Mouse (Mus musculus): ENCODE measurements at regions not wholly inside any gene's neighbourhood (a gene's known extent, or its start where the extent isn't known, plus 50 kb on each side); places are given as distances from the start of the nearest gene placed in this dataset.

DNA sequence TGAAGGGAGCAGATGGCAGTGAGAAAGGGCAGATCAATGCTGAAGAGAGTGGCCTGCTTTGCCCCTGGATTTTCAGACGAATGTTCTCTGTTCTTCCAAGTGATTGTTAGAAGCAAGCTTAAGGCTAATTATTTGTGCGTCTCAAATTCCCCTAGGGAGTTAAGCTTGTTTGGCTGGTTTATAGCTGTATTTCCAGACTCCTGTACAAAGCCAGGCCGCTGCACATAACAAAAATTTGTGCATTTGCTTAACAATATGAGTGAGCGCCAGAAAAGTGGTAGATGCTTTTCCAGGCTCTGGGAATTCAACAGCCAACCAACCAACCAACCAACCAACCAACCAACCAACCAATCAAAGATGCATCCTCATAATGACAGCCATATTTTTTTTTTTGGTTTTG lies 261.9 kb downstream of the Cbln1 start:
- Histone ChIP-seq H3K4me1 (ENCODE audit: control insufficient read depth in 1 of 2, insufficient read depth in 2 of 2) (no peaks in the 10 kb centered on the region), H3K4me3 (replicated peaks in 1 of 3; ENCODE audit: low read depth in 2 of 3, low read length in 2 of 3, poor library complexity in 1 of 3) (no peak overlapping the region), H3K9me3 (replicated peaks; ENCODE audit: low read length) (no peaks in the 10 kb centered on the region), H3K27me3 (replicated peaks) (peaks cover 9% of the 10 kb centered on the region), H3K36me3 (replicated peaks in 1 of 2; ENCODE audit: control insufficient read depth in 1 of 2, insufficient read depth in 1 of 2, low read length in 1 of 2) (no peaks in the 10 kb centered on the region), H3K27ac (ENCODE audit: insufficient read depth, low read depth) (no peak overlapping the region), H3K79me2 (replicated peaks; ENCODE audit: control insufficient read depth, extremely low read depth, insufficient read depth, poor library complexity, severe bottlenecking) (no peaks in the 10 kb centered on the region), H3K4me2 (ENCODE audit: insufficient read depth, low read depth, poor library complexity, severe bottlenecking) (no peak overlapping the region), H3K9ac (ENCODE audit: insufficient read depth, low read depth) (no peak overlapping the region)
- dilution Hi-C loops (cut with MboI; ENCODE audit: extremely low pct_ligation_motif_present, extremely low pct_unique_long_range_greater_than_20kb, low sequenced_read_pairs) (no loop called here), in situ Hi-C loops (cut with MboI; ENCODE audit: low pct_ligation_motif_present, low pct_unique_long_range_greater_than_20kb, low sequenced_read_pairs) (no loop called here)
- DNase-seq (ENCODE audit: extremely low read depth) = no peak
- TF ChIP-seq RCOR1 (conservative IDR thresholded peaks at IDR 0.05; ENCODE audit: low read depth, low read length) (no peak), BHLHE40 (IDR thresholded peaks at IDR 0.05; ENCODE audit: low read depth, low read length) (no peak), KAT2A (IDR thresholded peaks at IDR 0.05; ENCODE audit: insufficient replicate concordance, low read length) (no peak), RAD21 (IDR thresholded peaks at IDR 0.05; ENCODE audit: low read depth, low read length) (no peak)

DNA sequence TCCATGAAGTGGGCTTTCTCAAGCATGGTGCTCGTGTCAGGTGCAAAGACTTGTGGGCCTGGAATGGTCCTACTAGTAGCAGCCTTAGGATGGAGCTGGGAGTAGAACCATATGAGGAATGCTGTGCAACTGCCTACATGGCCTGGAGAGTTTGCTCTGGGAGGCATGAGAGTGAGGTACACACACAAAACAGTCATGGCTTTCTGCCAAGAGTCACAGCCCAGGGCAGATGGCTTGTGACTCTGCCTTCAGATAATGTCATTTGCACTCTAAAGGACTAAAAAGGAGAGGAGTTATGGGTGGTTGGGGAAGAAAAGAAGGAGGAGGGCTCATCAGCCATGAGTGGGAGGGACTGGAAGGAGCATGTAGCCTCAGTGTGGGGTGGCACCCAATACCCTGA lies 263.1 kb downstream of the Cbln1 start:
- in situ Hi-C loops (cut with MboI; ENCODE audit: low pct_ligation_motif_present, low pct_unique_long_range_greater_than_20kb, low sequenced_read_pairs) (no loop called here), dilution Hi-C loops (cut with MboI; ENCODE audit: extremely low pct_ligation_motif_present, extremely low pct_unique_long_range_greater_than_20kb, low sequenced_read_pairs) (no loop called here)
- H3K27ac ChIP-seq (ENCODE audit: insufficient read depth, low read depth) = no peak overlapping the region
- DNase-seq (ENCODE audit: extremely low read depth) = no peak
- TF ChIP-seq BHLHE40 (IDR thresholded peaks at IDR 0.05; ENCODE audit: low read depth, low read length) (no peak), ZC3H11A (IDR thresholded peaks at IDR 0.05; ENCODE audit: low read depth, low read length) (no peak), PAX5 (IDR thresholded peaks at IDR 0.05; ENCODE audit: low read length) (no peak), ZNF384 (IDR thresholded peaks at IDR 0.05; ENCODE audit: low read depth, low read length) (no peak), HCFC1 (IDR thresholded peaks at IDR 0.05; ENCODE audit: low read depth, low read length) (no peak), RAD21 (IDR thresholded peaks at IDR 0.05; ENCODE audit: low read depth, low read length) (no peak), NRF1 (IDR thresholded peaks at IDR 0.05; ENCODE audit: low read depth, low read length) (no peak)
- H3K36me3 ChIP-seq (replicated peaks in 1 of 2; ENCODE audit: control insufficient read depth in 1 of 2, insufficient read depth in 1 of 2, low read length in 1 of 2) = no peaks in the 10 kb centered on the region
- H3K9ac ChIP-seq (ENCODE audit: insufficient read depth, low read depth) = no peak overlapping the region
- H3K9me3 ChIP-seq (replicated peaks; ENCODE audit: low read length) = no peaks in the 10 kb centered on the region
- H3K27me3 ChIP-seq (replicated peaks) = peaks cover 9% of the 10 kb centered on the region
- H3K4me2 ChIP-seq (ENCODE audit: insufficient read depth, low read depth, poor library complexity, severe bottlenecking) = no peak overlapping the region
- H3K4me3 ChIP-seq (replicated peaks in 1 of 3; ENCODE audit: low read depth in 2 of 3, low read length in 2 of 3, poor library complexity in 1 of 3) = no peak overlapping the region
- H3K79me2 ChIP-seq (replicated peaks; ENCODE audit: control insufficient read depth, extremely low read depth, insufficient read depth, poor library complexity, severe bottlenecking) = no peaks in the 10 kb centered on the region
- H3K4me1 ChIP-seq (ENCODE audit: control insufficient read depth in 1 of 2, insufficient read depth in 2 of 2) = no peaks in the 10 kb centered on the region

DNA sequence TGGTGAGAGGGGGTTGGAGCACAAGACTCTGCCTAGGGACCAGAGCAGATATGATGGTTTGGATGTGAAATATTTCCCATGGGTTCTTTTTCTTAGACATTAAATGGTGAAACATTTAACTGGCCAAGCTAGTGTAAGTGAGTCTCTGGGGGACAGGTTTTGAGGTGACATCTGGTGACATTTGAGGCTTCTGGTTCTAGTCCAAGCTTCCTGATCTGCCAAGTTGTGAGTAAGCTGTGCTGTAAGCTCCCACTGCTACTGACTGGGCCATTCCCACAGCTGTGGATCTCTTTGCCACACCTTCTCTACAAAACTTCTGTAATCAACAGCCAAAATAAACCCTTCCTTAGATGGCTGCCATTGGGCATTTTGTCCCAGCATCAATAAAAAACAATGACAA lies 264.4 kb downstream of the Cbln1 start:
- no peak overlapping the region for H3K27ac ChIP-seq (ENCODE audit: insufficient read depth, low read depth)
- TF ChIP-seq JUN (IDR thresholded peaks at IDR 0.05; ENCODE audit: insufficient read depth, low read depth, low read length) = no peak
- no peak for TF ChIP-seq CHD1 (IDR thresholded peaks at IDR 0.05; ENCODE audit: low read depth, low read length)
- TF ChIP-seq MAX (IDR thresholded peaks at IDR 0.05; ENCODE audit: low read length) = no peak
- no peak for TF ChIP-seq USF2 (conservative IDR thresholded peaks at IDR 0.05; ENCODE audit: low read depth, low read length)
- no peak for TF ChIP-seq BHLHE40 (IDR thresholded peaks at IDR 0.05; ENCODE audit: low read depth, low read length)
- TF ChIP-seq CTCF (conservative IDR thresholded peaks at IDR 0.05 in 1 of 2, IDR thresholded peaks at IDR 0.05 in 1 of 2; ENCODE audit: low read depth in 2 of 2, low read length in 2 of 2) = no peak
- no peak for TF ChIP-seq ELF1 (IDR thresholded peaks at IDR 0.05; ENCODE audit: low read depth, low read length)
- no peak for TF ChIP-seq KAT2A (IDR thresholded peaks at IDR 0.05; ENCODE audit: insufficient replicate concordance, low read length)
- no peak for TF ChIP-seq MAZ (IDR thresholded peaks at IDR 0.05; ENCODE audit: low read depth, low read length)
- in situ Hi-C loops (cut with MboI; ENCODE audit: low pct_ligation_motif_present, low pct_unique_long_range_greater_than_20kb, low sequenced_read_pairs) = no loop called here
- no peak overlapping the region for H3K4me2 ChIP-seq (ENCODE audit: insufficient read depth, low read depth, poor library complexity, severe bottlenecking)
- H3K79me2 ChIP-seq (replicated peaks; ENCODE audit: control insufficient read depth, extremely low read depth, insufficient read depth, poor library complexity, severe bottlenecking) = no peaks in the 10 kb centered on the region
- H3K4me3 ChIP-seq (replicated peaks in 1 of 3; ENCODE audit: low read depth in 2 of 3, low read length in 2 of 3, poor library complexity in 1 of 3) = no peak overlapping the region
- H3K36me3 ChIP-seq (replicated peaks in 1 of 2; ENCODE audit: control insufficient read depth in 1 of 2, insufficient read depth in 1 of 2, low read length in 1 of 2) = no peaks in the 10 kb centered on the region
- peaks cover 5% of the 10 kb centered on the region for H3K27me3 ChIP-seq (replicated peaks)
- no peaks in the 10 kb centered on the region for H3K9me3 ChIP-seq (replicated peaks; ENCODE audit: low read length)
- H3K4me1 ChIP-seq (ENCODE audit: control insufficient read depth in 1 of 2, insufficient read depth in 2 of 2) = no peaks in the 10 kb centered on the region
- no peak for DNase-seq (ENCODE audit: extremely low read depth)
- H3K9ac ChIP-seq (ENCODE audit: insufficient read depth, low read depth) = no peak overlapping the region
- dilution Hi-C loops (cut with MboI; ENCODE audit: extremely low pct_ligation_motif_present, extremely low pct_unique_long_range_greater_than_20kb, low sequenced_read_pairs) = no loop called here
